Mouse (Mus musculus): ENCODE results near the gene Sh3rf3.

GRCm38 (mm10) chr10:59114535-59115291, 301.6 kb downstream of the Sh3rf3 start:
- no peak for TF ChIP-seq EP300 (IDR thresholded peaks at IDR 0.05; ENCODE audit: low read depth)
- TF ChIP-seq CTCF (IDR thresholded peaks at IDR 0.05; ENCODE audit: low read depth): no peak

Data from liver, embryonic 14.5 days (tissue).